Mouse (Mus musculus) heart, adult 2 months (tissue): ENCODE measurements at regions not wholly inside any gene's neighbourhood (a gene's known extent, or its start where the extent isn't known, plus 50 kb on each side); places are given as distances from the start of the nearest gene placed in this dataset.

Experiments used
- CTCF ChIP-seq: fragments of 200-600 bp; IDR thresholded peaks from 2 replicates; pipeline ENCODE4 v1.8.1; 2022; ENCODE audit warnings: antibody characterized with exemption, mild to moderate bottlenecking, moderate library complexity
- EP300 ChIP-seq: fragments of 200-500 bp; IDR thresholded peaks from 2 replicates; pipeline ENCODE4 v1.6.1; 2011; ENCODE audit warnings: low read depth, low read length, control low read depth; ENCODE audit not compliant: insufficient read depth
- POLR2A ChIP-seq: fragments of 200-500 bp; IDR thresholded peaks from 2 replicates; pipeline ENCODE4 v1.6.1; 2011; ENCODE audit warnings: mild to moderate bottlenecking, low read depth, low read length, control low read depth; ENCODE audit not compliant: insufficient read depth

DNA sequence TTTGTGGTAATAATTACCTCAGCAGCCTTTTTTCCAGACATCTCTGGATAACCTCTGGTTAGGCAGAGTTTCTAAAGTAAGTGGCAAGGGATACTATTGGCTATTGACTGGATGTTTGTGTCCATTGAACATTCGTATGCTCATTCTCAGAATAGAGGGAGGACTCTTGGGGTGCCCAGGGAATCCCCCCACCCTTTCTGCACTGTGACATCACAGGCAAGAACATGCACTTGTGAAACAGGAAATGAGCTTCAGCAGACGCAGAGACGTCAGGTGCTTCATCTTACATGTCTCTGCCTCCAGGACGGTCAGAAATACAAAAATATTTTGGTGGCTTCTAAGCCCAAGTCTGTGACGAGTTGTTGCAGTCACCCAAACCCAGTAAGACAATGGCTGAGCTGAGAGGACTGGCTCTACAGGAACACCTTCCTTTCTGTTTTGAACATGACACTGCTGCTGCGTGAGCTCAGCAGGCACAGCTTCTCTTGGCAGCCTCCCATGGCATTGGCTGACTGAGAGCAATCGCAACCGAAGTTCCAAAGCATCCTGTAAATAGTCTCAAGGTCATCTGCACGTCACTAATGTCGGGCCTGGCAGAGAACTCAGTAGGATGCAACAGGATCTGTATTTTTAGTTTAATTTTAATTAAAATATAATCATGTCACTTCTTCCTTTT lies 904.6 kb downstream of the Slc4a3 start:
- no peak for TF ChIP-seq POLR2A
- TF ChIP-seq CTCF: no peak
- no peak for TF ChIP-seq EP300
